Mouse (Mus musculus): Measurements from ENCODE around the gene Cib1. TPM values are rescaled to one million over a fixed set of nuclear protein-coding genes. Genes with fewer than 3 reads are reported as not detected.

Gene Cib1
- total RNA-seq, 2 experiments from 2014 or later: 50.6 to 54.9 TPM

DNA sequence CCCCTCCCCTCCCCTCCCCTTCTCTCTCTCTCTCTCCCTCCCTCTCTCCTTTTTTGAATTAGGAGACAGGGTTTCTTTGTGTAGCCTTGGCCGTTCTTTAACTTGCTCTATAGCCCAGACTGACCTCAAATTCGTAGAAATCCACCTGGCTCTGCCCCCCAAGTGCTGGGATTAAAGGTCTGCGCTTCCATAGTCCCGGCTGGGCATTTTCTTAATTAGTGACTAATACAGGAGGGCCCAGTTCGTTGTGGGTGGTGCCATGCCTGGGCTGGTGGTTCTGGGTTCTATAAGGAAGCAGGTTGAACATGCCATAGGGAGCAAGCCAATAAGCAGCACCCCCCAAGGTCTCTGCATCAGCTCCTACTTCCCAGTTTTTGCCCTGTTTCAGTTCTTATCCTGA is 48.6 kb downstream of the Cib1 start:
- DNase-seq: no peak

GRCm38 (mm10) chr7:80183466-80183865 is 49.1 kb downstream of the Cib1 start:
- DNase-seq: no peak

GRCm38 (mm10) chr7:80182139-80182538 is 50.5 kb downstream of the Cib1 start:
- DNase-seq: no peak

- no peak for DNase-seq
Measured at GRCm38 (mm10) chr7:80181078-80181477, 51.5 kb downstream of the Cib1 start.

- DNase-seq: no peak
Measured at GRCm38 (mm10) chr7:80180202-80180601, 52.4 kb downstream of the Cib1 start.

DNA sequence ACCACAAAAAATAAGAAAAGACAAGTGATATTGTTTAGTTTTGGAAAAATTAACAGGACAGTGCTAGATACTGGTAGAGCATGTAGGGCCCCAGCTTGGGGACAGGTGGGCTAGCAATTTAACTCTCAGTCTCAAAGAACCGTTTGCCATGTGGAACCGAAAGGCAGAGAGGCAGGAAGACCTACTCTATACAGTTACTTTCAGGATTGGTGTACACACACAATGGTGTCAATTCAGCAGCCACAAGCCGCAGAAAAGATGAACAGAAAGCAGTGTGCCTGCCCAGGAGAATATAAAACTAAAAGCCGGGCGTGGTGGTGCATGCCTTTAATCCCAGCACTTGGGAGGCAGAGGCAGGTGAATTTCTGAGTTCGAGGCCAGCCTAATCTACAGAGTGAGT is 52.8 kb downstream of the Cib1 start:
- no peak for DNase-seq

GRCm38 (mm10) chr7:80179327-80179726 is 53.3 kb downstream of the Cib1 start:
- DNase-seq: no peak

DNA sequence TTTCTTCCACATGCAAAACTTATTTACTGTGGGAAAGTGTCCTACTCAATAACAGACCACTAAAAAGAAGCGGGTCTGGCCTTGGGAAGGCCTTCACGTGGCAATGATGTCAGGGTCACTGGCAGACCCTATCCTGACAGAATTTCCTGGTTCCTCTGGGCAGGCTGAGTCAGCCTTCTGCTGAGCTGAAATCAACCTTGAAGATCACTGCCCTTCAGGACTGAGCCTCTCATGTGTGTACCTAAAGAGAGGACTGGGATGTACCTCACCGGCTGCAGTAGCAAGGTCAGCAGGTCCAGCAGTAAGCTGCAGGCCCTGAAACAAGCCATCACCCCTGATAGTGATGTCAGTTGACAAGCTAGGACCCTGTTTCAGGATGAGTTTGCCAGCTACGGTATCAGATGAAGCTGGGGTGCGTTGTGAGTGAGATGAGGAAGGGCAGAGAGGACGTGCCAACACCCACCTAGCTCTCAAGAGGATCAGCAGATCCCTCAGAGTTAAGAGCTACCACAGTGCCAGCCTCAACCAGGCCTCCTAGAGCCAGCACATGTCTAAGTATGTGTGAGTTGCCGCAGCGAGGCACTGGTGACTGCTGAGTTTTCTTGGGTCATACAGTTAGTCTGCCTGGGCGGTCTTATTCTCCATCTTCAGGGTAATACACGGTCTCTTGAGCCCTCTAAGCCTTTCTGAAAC is 54.4 kb downstream of the Cib1 start:
- peak; percentile 42 for DNase-seq

DNA sequence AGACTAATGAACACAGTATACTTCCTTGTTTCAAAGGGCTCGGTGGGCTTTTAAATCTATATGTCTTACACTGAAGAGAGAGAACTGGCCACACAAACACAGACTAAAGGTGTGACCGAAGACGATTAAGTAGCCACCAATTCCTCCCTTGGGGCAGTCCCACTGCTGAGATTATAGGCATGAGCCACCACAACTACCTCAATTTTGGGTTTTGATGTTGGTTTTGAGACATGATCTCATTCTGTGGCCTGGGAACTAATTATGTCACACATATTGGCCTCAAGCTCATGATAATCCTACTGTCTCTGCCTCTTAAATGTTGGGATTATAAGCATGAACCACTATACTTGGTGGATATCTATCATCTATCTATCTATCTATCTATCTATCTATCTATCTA is 55.2 kb downstream of the Cib1 start:
- no peak for DNase-seq

Other genes with a start within 250 kb of the Cib1 start
- 10 to 100 TPM; 18.7 to 26.9 TPM for gene Zfp710, start 208.0 kb downstream of the Cib1 start, total RNA-seq (2021)
- 100 to 1,000 TPM; 386 to 496 TPM for gene Idh2, start 117.4 kb downstream of the Cib1 start, total RNA-seq (2021)
- 10 to 100 TPM; 39.0 to 44.3 TPM for gene Sema4b, start 46.0 kb downstream of the Cib1 start, total RNA-seq (2021)
- gene Gdpgp1, start 52 bp upstream of the Cib1 start, total RNA-seq (2021): 1 to 10 TPM; 3.0 to 3.9 TPM
- 1 to 10 TPM; 1.1 to 1.8 TPM for gene Ttll13, start 13.6 kb upstream of the Cib1 start, total RNA-seq (2021)
- gene Ngrn, start 28.4 kb upstream of the Cib1 start, total RNA-seq (2021): 10 to 100 TPM; 38.7 to 47.4 TPM
- 10 to 100 TPM; 14.5 to 18.3 TPM for gene Vps33b, start 36.8 kb upstream of the Cib1 start, total RNA-seq (2021)
- 10 to 100 TPM; 38.9 to 43.4 TPM for gene Prc1, start 61.6 kb upstream of the Cib1 start, total RNA-seq (2021)
- gene Rccd1, start 91.6 kb upstream of the Cib1 start, total RNA-seq (2021): 10 to 100 TPM in 1 of 2 experiments, 1 to 10 TPM in 1; 8.4 to 13.8 TPM
- gene Unc45a, start 108.2 kb upstream of the Cib1 start, total RNA-seq (2021): 10 to 100 TPM; 40.8 to 44.6 TPM
- 10 to 100 TPM; 45.3 to 54.8 TPM for gene Hddc3, start 110.3 kb upstream of the Cib1 start, total RNA-seq (2021)
- 10 to 100 TPM; 56.2 to 93.5 TPM for gene Man2a2, start 138.6 kb upstream of the Cib1 start, total RNA-seq (2021)
- gene Fes, start 155.1 kb upstream of the Cib1 start, total RNA-seq (2021): 10 to 100 TPM; 13.2 to 17.1 TPM
- 100 to 1,000 TPM; 113 to 129 TPM for gene Furin, start 172.6 kb upstream of the Cib1 start, total RNA-seq (2021)

Measured in adrenal gland, postnatal 10 days (tissue).